Mouse (Mus musculus) myocyte (in vitro differentiated cells): ENCODE results near the gene B4galt1. TPM values are rescaled to one million over a fixed set of nuclear protein-coding genes. Genes with fewer than 3 reads are reported as not detected.

ENCODE experiments used
- H3K27me3 ChIP-seq: one replicate; pipeline ENCODE4 v1.6.1; 2011; ENCODE audit not compliant: control insufficient read depth, insufficient read depth, insufficient read length
- H3K36me3 ChIP-seq: one replicate; pipeline ENCODE4 v1.6.1; 2011; ENCODE audit not compliant: control insufficient read depth, insufficient read depth
- H3K4me2 ChIP-seq: one replicate; pipeline ENCODE4 v1.6.1; 2011; ENCODE audit warnings: low read depth, control low read depth
- H3K4me3 ChIP-seq: one replicate; pipeline ENCODE4 v1.5.1; 2011; ENCODE audit warnings: mild to moderate bottlenecking, control low read depth, moderate library complexity
- H3K79me2 ChIP-seq: one replicate; pipeline ENCODE4 v1.6.1; 2011; ENCODE audit not compliant: control insufficient read depth, insufficient read depth
- H3ac ChIP-seq: one replicate; pipeline ENCODE4 v1.6.1; 2011; ENCODE audit not compliant: control insufficient read depth, insufficient read length
- CEBPB ChIP-seq: IDR thresholded peaks from 2 replicates; pipeline ENCODE4 v1.6.1; 2011; ENCODE audit warnings: mild to moderate bottlenecking, moderate library complexity; ENCODE audit not compliant: poor library complexity, insufficient read depth, severe bottlenecking
- E2F4 ChIP-seq: IDR thresholded peaks from one replicate; pipeline ENCODE4 v1.6.1; 2011; ENCODE audit warnings: mild to moderate bottlenecking, control low read depth, moderate library complexity; ENCODE audit not compliant: insufficient read depth
- MAX ChIP-seq: IDR thresholded peaks from one replicate; pipeline ENCODE4 v1.6.1; 2011; ENCODE audit warnings: low read depth, mild to moderate bottlenecking, control low read depth
- MYOD1 ChIP-seq, 3 experiments: IDR thresholded peaks; one replicate each; pipeline ENCODE4 v1.6.1; 2011; ENCODE audit warnings: control low read depth in 2 of 3, low read depth in 2 of 3, mild to moderate bottlenecking in 2 of 3, moderate library complexity in 1 of 3; ENCODE audit not compliant: insufficient read length in 2 of 3, control insufficient read depth in 1 of 3
- MYOG ChIP-seq, 3 experiments: IDR thresholded peaks; one replicate each; pipeline ENCODE4 v1.6.1; 2011; ENCODE audit warnings: control low read depth in 2 of 3, low read depth in 2 of 3, mild to moderate bottlenecking in 2 of 3; ENCODE audit not compliant: insufficient read length in 2 of 3, control insufficient read depth in 1 of 3, insufficient read depth in 1 of 3
- POLR2A ChIP-seq: IDR thresholded peaks from one replicate; pipeline ENCODE4 v1.6.1; 2011; ENCODE audit warnings: low read depth, mild to moderate bottlenecking, control low read depth, moderate library complexity; ENCODE audit not compliant: insufficient read length
- POLR2AphosphoS2 ChIP-seq: IDR thresholded peaks from one replicate; pipeline ENCODE4 v1.6.1; 2011; ENCODE audit warnings: low read depth, control low read depth; ENCODE audit not compliant: insufficient read length
- REST ChIP-seq: IDR thresholded peaks from one replicate; pipeline ENCODE4 v1.6.1; 2011; ENCODE audit warnings: mild to moderate bottlenecking, control low read depth, moderate library complexity; ENCODE audit not compliant: insufficient read depth, insufficient read length
- SRF ChIP-seq: IDR thresholded peaks from one replicate; pipeline ENCODE4 v1.6.1; 2011; ENCODE audit warnings: low read depth; ENCODE audit not compliant: control insufficient read depth, insufficient read length
- TCF12 ChIP-seq: IDR thresholded peaks from one replicate; pipeline ENCODE4 v1.6.1; 2011; ENCODE audit warnings: mild to moderate bottlenecking, control low read depth; ENCODE audit not compliant: poor library complexity, insufficient read depth, severe bottlenecking
- TCF3 ChIP-seq: IDR thresholded peaks from one replicate; pipeline ENCODE4 v1.6.1; 2011; ENCODE audit warnings: low read depth, control low read depth; ENCODE audit not compliant: insufficient read length
- USF1 ChIP-seq: IDR thresholded peaks from one replicate; pipeline ENCODE4 v1.6.1; 2011; ENCODE audit warnings: low read depth, mild to moderate bottlenecking, control low read depth, moderate library complexity
- polyA plus RNA-seq: library from polyadenylated mRNA; unstranded; fragments of >200 nt; fragmentation: generic; extraction: Trizol; gene quantifications from one replicate; pipeline ENCODE4 v1.2.1, GENCODE M21; 2012; ENCODE audit warnings: missing spikeins

The B4galt1 gene
- polyA plus RNA-seq, 1 experiment: 37.7 TPM

- Histone ChIP-seq H3K36me3 (no peaks in the 10 kb centered on the region), H3K4me3 (no peak overlapping the region), H3K79me2 (peaks cover 87% of the 10 kb centered on the region), H3K4me2 (peak overlapping the region; percentile 94), H3ac (no peak overlapping the region), H3K27me3 (no peaks in the 10 kb centered on the region)
- TF ChIP-seq REST (no peak), TCF3 (no peak), CEBPB (no peak), USF1 (no peak), POLR2A (no peak), MYOD1 (IDR thresholded peaks at IDR 0.05; ENCODE audit: control insufficient read depth in 1 of 3, insufficient read length in 2 of 3, low read depth in 2 of 3) (no peak), E2F4 (no peak), TCF12 (no peak), POLR2AphosphoS2 (no peak), SRF (no peak), MAX (no peak), MYOG (IDR thresholded peaks at IDR 0.05; ENCODE audit: control insufficient read depth in 1 of 3, insufficient read depth in 1 of 3, insufficient read length in 2 of 3, low read depth in 2 of 3) (no peak)
These were observed 4.3 kb downstream of the B4galt1 start for GRCm38 (mm10) chr4:40849518-40849917.

- H3K79me2 ChIP-seq: peaks cover 99% of the 10 kb centered on the region
- no peaks in the 10 kb centered on the region for H3K27me3 ChIP-seq
- H3K4me2 ChIP-seq: peak overlapping the region; percentile 64
These were observed 5.6 kb downstream of the B4galt1 start for GRCm38 (mm10) chr4:40848246-40848645.

GRCm38 (mm10) chr4:40847160-40847559 lies 6.6 kb downstream of the B4galt1 start:
- Histone ChIP-seq H3K4me3 (no peak overlapping the region), H3K4me2 (peak overlapping the region; percentile 64)
- peak; percentile 60 for TF ChIP-seq USF1
- TF ChIP-seq E2F4: no peak
- TF ChIP-seq CEBPB: peak; percentile 90

More at GRCm38 (mm10) chr4:40848246-40848645, 5.6 kb downstream of the B4galt1 start:
- TF ChIP-seq SRF: no peak
- TF ChIP-seq TCF12: no peak
- TF ChIP-seq MYOG (IDR thresholded peaks at IDR 0.05; ENCODE audit: control insufficient read depth in 1 of 3, insufficient read depth in 1 of 3, insufficient read length in 2 of 3, low read depth in 2 of 3): no peak
- no peak for TF ChIP-seq E2F4
- TF ChIP-seq USF1: no peak
- no peak for TF ChIP-seq MYOD1 (IDR thresholded peaks at IDR 0.05; ENCODE audit: control insufficient read depth in 1 of 3, insufficient read length in 2 of 3, low read depth in 2 of 3)
- TF ChIP-seq CEBPB: no peak
- no peak for TF ChIP-seq POLR2A
- TF ChIP-seq POLR2AphosphoS2: no peak
- no peak for TF ChIP-seq TCF3
- no peak for TF ChIP-seq MAX
- TF ChIP-seq REST: no peak
- Histone ChIP-seq H3ac (no peak overlapping the region), H3K36me3 (no peaks in the 10 kb centered on the region), H3K4me3 (no peak overlapping the region)

GRCm38 (mm10) chr4:40846143-40846931 lies 7.5 kb downstream of the B4galt1 start:
- Histone ChIP-seq H3K4me3 (no peak overlapping the region), H3K79me2 (peaks cover 99% of the 10 kb centered on the region), H3K36me3 (no peaks in the 10 kb centered on the region), H3K4me2 (peak overlapping the region; percentile 64), H3ac (no peak overlapping the region), H3K27me3 (no peaks in the 10 kb centered on the region)
- TF ChIP-seq TCF3: no peak
- 0 out of 2 replicates have a peak, but pooled peaks have one; percentile 6 for TF ChIP-seq CEBPB

More at GRCm38 (mm10) chr4:40847160-40847559, 6.6 kb downstream of the B4galt1 start:
- Histone ChIP-seq H3K36me3 (no peaks in the 10 kb centered on the region), H3ac (no peak overlapping the region), H3K79me2 (peaks cover 99% of the 10 kb centered on the region), H3K27me3 (no peaks in the 10 kb centered on the region)
